Comparison of ENCODE assay signal across 18 mouse cellular contexts in genomic region chr11:53345328-53345727, GRCm38 (mm10). TPM values are rescaled to one million over a fixed set of nuclear protein-coding genes. Genes with fewer than 3 reads are reported as not detected.
A peak's percentile ranks its signal among the peaks of the same experiment; 100 is the strongest.
DNase-seq lines count a peak whose midpoint lies in the region; ATAC-seq and TF ChIP-seq lines count a peak whose summit lies in the region.
"Had no signal": no experiment of that assay in that cellular context is flagged by ENCODE, and none has a peak within 500 bp of the region (broad histone marks: within the 10 kb centered on the region; RNA-seq: fewer than 3 reads in every experiment).

No protein-coding gene starts in this region.

- H3K27me3 ChIP-seq in liver, postnatal 0 days (ENCODE audit: insufficient read depth, low read length), result no peaks in the 10 kb centered on the region
- H3K27me3 ChIP-seq in liver, embryonic 11.5 days (replicated peaks; ENCODE audit: control insufficient read depth, insufficient read depth, low read length), result no peaks in the 10 kb centered on the region
- H3K27me3 ChIP-seq: embryonic facial prominence, embryonic 15.5 days; midbrain, embryonic 12.5 days; neural tube, embryonic 12.5 days had no signal

- TF ChIP-seq EP300 in liver, postnatal 0 days (IDR thresholded peaks at IDR 0.05; ENCODE audit: low read depth), result no peak

- H3K4me3 ChIP-seq in liver, postnatal 0 days (ENCODE audit: low read depth, low read length), result no peak overlapping the region
- H3K4me3 ChIP-seq in liver, embryonic 11.5 days (ENCODE audit: low read depth, low read length), result no peak overlapping the region
- H3K4me3 ChIP-seq: embryonic facial prominence, embryonic 15.5 days; heart, adult 2 months; liver, embryonic 15.5 days; midbrain, embryonic 12.5 days; neural tube, embryonic 12.5 days had no signal

- no peak for ATAC-seq in liver, postnatal 0 days
- ATAC-seq in common myeloid progenitor, adult 5-6 weeks (replicated peaks; ENCODE audit: low read depth, poor library complexity, severe bottlenecking), result peak; percentile 79
- ATAC-seq in liver, embryonic 11.5 days (replicated peaks; ENCODE audit: low FRiP score), result peak; percentile 75
- ATAC-seq: forebrain, embryonic 14.5 days had no signal

- no peaks in the 10 kb centered on the region for H3K9me3 ChIP-seq in liver, postnatal 0 days (ENCODE audit: low read length)
- H3K9me3 ChIP-seq in liver, embryonic 11.5 days (ENCODE audit: control insufficient read depth, low read length), result no peaks in the 10 kb centered on the region
- H3K9me3 ChIP-seq: embryonic facial prominence, embryonic 15.5 days; liver, embryonic 15.5 days; midbrain, embryonic 12.5 days; neural tube, embryonic 12.5 days had no signal

- no peak for TF ChIP-seq CTCF in liver, postnatal 0 days (IDR thresholded peaks at IDR 0.05; ENCODE audit: low read depth)

- no peak overlapping the region for H3K9ac ChIP-seq in liver, postnatal 0 days (replicated peaks)
- H3K9ac ChIP-seq in liver, embryonic 11.5 days (ENCODE audit: low read depth, low read length), result no peak overlapping the region
- H3K9ac ChIP-seq: embryonic facial prominence, embryonic 15.5 days; hindbrain, embryonic 14.5 days; liver, embryonic 15.5 days; midbrain, embryonic 12.5 days; neural tube, embryonic 12.5 days had no signal

- peaks cover 2% of the 10 kb centered on the region for H3K4me1 ChIP-seq in liver, postnatal 0 days (ENCODE audit: insufficient read depth)
- peaks cover 8% of the 10 kb centered on the region for H3K4me1 ChIP-seq in liver, embryonic 11.5 days (replicated peaks; ENCODE audit: control insufficient read depth, insufficient read depth, low read length)
- H3K4me1 ChIP-seq: embryonic facial prominence, embryonic 15.5 days; midbrain, embryonic 12.5 days; neural tube, embryonic 12.5 days had no signal

- no peaks in the 10 kb centered on the region for H3K36me3 ChIP-seq in liver, postnatal 0 days (replicated peaks; ENCODE audit: insufficient read depth, low read length)
- no peaks in the 10 kb centered on the region for H3K36me3 ChIP-seq in liver, embryonic 11.5 days (ENCODE audit: control insufficient read depth, insufficient read depth, low read length)
- H3K36me3 ChIP-seq: embryonic facial prominence, embryonic 15.5 days; liver, embryonic 15.5 days; midbrain, embryonic 12.5 days; neural tube, embryonic 12.5 days had no signal

- peak; percentile 38 for DNase-seq in liver
- DNase-seq in liver, postnatal 0 days, result no peak
- no peak for DNase-seq in liver, embryonic 11.5 days (ENCODE audit: low spot score)
- peak; percentile 17 to 36 for DNase-seq in thymus, postnatal 36 days
- no peak for DNase-seq in spleen, postnatal 36 days (ENCODE audit: low spot score in 2 of 2)
- no peak for DNase-seq in cerebellum, postnatal 25 days
- DNase-seq in natural killer cell, adult 2 months (ENCODE audit: low spot score in 2 of 2), result no peak
- DNase-seq: cerebellum, adult 9-11 months; heart, adult 2 months; retina, postnatal 1 day; spleen, adult 18-20 months had no signal

- H3K27ac ChIP-seq in liver, postnatal 0 days (ENCODE audit: low read depth), result no peak overlapping the region
- no peak overlapping the region for H3K27ac ChIP-seq in liver, embryonic 11.5 days (ENCODE audit: low read depth, low read length)
- H3K27ac ChIP-seq: embryonic facial prominence, embryonic 15.5 days; heart, adult 2 months; hindbrain, embryonic 14.5 days; liver, embryonic 15.5 days; midbrain, embryonic 12.5 days; neural tube, embryonic 12.5 days had no signal

- 15% methylated on average over 5 of the region's 5 CpGs for WGBS in liver, postnatal 0 days (ENCODE audit: insufficient replicate concordance)
- 9% methylated on average over 5 of the region's 5 CpGs for WGBS in liver, embryonic 11.5 days

- H3K4me2 ChIP-seq in liver, postnatal 0 days (ENCODE audit: low read depth, low read length), result no peak overlapping the region
- no peak overlapping the region for H3K4me2 ChIP-seq in liver, embryonic 11.5 days
- H3K4me2 ChIP-seq: embryonic facial prominence, embryonic 15.5 days; hindbrain, embryonic 14.5 days; liver, embryonic 15.5 days; midbrain, embryonic 12.5 days; neural tube, embryonic 12.5 days had no signal

RNA-seq across cellular contexts. Expression of gene Aff4, which starts 5.3 kb away (rescaled TPM):
- 9.1 and 12.4 TPM in 2 replicates for polyA plus RNA-seq in liver, postnatal 0 days (2015; fragmentation: Nextera tagmentation; extraction: Ambion mirVana)
- total RNA-seq in common myeloid progenitor, adult 5-6 weeks (2017), result 65.0 and 90.0 TPM in 2 replicates
- polyA plus RNA-seq in liver, embryonic 11.5 days (2014; fragmentation: Nextera tagmentation; extraction: Ambion mirVana), result 16.5 and 17.3 TPM in 2 replicates

RNA-seq across cellular contexts. Expression of gene Zcchc10, which starts 20.8 kb away (rescaled TPM):
- polyA plus RNA-seq in liver, postnatal 0 days (2015; fragmentation: Nextera tagmentation; extraction: Ambion mirVana), result 6.0 and 7.4 TPM in 2 replicates
- 9.6 and 22.0 TPM in 2 replicates for total RNA-seq in common myeloid progenitor, adult 5-6 weeks (2017)
- polyA plus RNA-seq in liver, embryonic 11.5 days (2014; fragmentation: Nextera tagmentation; extraction: Ambion mirVana), result 36.7 and 37.9 TPM in 2 replicates

RNA-seq across cellular contexts. Expression of gene Hspa4, which starts 45.1 kb away (rescaled TPM):
- polyA plus RNA-seq in liver, postnatal 0 days (2015; fragmentation: Nextera tagmentation; extraction: Ambion mirVana), result 37.4 and 41.4 TPM in 2 replicates
- 558 and 573 TPM in 2 replicates for total RNA-seq in common myeloid progenitor, adult 5-6 weeks (2017)
- polyA plus RNA-seq in liver, embryonic 11.5 days (2014; fragmentation: Nextera tagmentation; extraction: Ambion mirVana), result 154 and 166 TPM in 2 replicates

Comparison
In these comparisons a context has a peak if more than half of its experiments do, and no peak if none do; other contexts are left out.
1. DNase-seq: peak in liver (single experiment) and thymus, postnatal 36 days (2 of 2); none in liver, postnatal 0 days (single experiment), liver, embryonic 11.5 days (single experiment), spleen, postnatal 36 days (0 of 2), cerebellum, postnatal 25 days (0 of 2) and natural killer cell, adult 2 months (0 of 2).